Mouse (Mus musculus) G1E (cell line): ENCODE measurements around the gene Maml3. TPM values are rescaled to one million over a fixed set of nuclear protein-coding genes. Genes with fewer than 3 reads are reported as not detected.

Experiments
- ATAC-seq: 2 replicates; pipeline ENCODE4 v1.8.0; 2016; ENCODE audit warnings: mild to moderate bottlenecking; ENCODE audit not compliant: insufficient number of reproducible peaks, poor library complexity, low FRiP score, severe bottlenecking; ENCODE audit errors: extremely low read depth
- DNase-seq: peaks from one replicate; pipeline ENCODE4 v3.0.0; 2012; ENCODE audit warnings: low spot score
- H3K27me3 ChIP-seq: 2 replicates; pipeline ENCODE4 v1.6.1; 2012; ENCODE audit warnings: mild to moderate bottlenecking, low read length, inconsistent platforms; ENCODE audit not compliant: insufficient read depth
- H3K36me3 ChIP-seq: replicated peaks from 2 replicates; pipeline ENCODE3; 2012; ENCODE audit warnings: mild to moderate bottlenecking, inconsistent platforms
- H3K4me1 ChIP-seq: 2 replicates; pipeline ENCODE4 v1.6.1; 2012; ENCODE audit warnings: low read depth, low read length, inconsistent platforms, mixed read lengths; ENCODE audit not compliant: insufficient read depth
- H3K4me3 ChIP-seq: 2 replicates; pipeline ENCODE4 v1.5.1; 2012; ENCODE audit warnings: low read depth, mild to moderate bottlenecking, inconsistent platforms, low read length, moderate library complexity, mixed read lengths
- H3K9me3 ChIP-seq: replicated peaks from 2 replicates; pipeline ENCODE4 v1.6.1; 2012; ENCODE audit warnings: inconsistent platforms
- CTCF ChIP-seq: IDR thresholded peaks from 2 replicates; pipeline ENCODE4 v1.5.1; 2012; ENCODE audit warnings: low read depth, low read length, inconsistent platforms, mixed read lengths
- GATA1 ChIP-seq: IDR thresholded peaks from 2 replicates; pipeline ENCODE4 v1.6.1; 2012; ENCODE audit warnings: borderline replicate concordance, low read length, inconsistent platforms, mixed read lengths
- GATA2 ChIP-seq: IDR thresholded peaks from 2 replicates; pipeline ENCODE4 v1.6.1; 2012; ENCODE audit warnings: low read depth, low read length, inconsistent platforms, borderline replicate concordance
- POLR2AphosphoS5 ChIP-seq: IDR thresholded peaks from 2 replicates; pipeline ENCODE4 v1.6.1; 2012; ENCODE audit warnings: low read depth, low read length, inconsistent platforms; ENCODE audit not compliant: insufficient replicate concordance
- TAL1 ChIP-seq: conservative IDR thresholded peaks from 2 replicates; pipeline ENCODE4 v1.6.1; 2012; ENCODE audit warnings: low read depth, low read length, inconsistent platforms, mixed read lengths
- polyA plus RNA-seq: library from polyadenylated mRNA; stranded (reverse); fragments of >175 nt; gene quantifications from 2 replicates; pipeline ENCODE4 v1.2.3, GENCODE M21; 2012
- total RNA-seq, 2 experiments: library from RNA; stranded (forward) in 1 of 2; stranded (reverse) in 1 of 2; fragments of 200-1000 nt in 1 of 2; fragments of >200 nt in 1 of 2; fragmentation: Nextera tagmentation in 1 of 2; gene quantifications; 2 replicates each; pipeline ENCODE4 v1.2.3; 2014 to 2017

Gene Maml3
- total and polyA plus RNA-seq, 3 experiments = 0.01 to 0.49 TPM; not detected in 1

DNA sequence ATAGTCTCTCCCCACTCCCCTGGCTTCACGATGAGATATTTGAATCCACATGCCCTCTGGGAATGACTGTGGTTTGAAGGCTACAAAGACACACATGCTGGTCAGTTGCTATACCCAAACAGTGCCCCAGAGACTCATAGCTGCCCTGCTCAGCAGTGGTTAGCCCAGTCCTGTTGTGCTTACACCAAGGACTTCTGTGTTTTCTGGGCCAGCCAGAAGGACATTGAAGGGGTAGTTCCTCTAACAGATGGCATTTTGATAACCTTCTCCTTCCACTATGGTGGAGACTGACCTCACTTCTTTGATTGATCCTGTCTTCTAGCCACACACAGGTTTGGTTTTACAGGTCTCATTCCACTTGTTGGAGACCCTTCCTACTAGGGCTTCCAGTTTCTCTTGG, 189.5 kb downstream of the Maml3 start:
- no peaks in the 10 kb centered on the region for H3K9me3 ChIP-seq
- TF ChIP-seq GATA2 (no peak), GATA1 (no peak), TAL1 (no peak), CTCF (no peak), POLR2AphosphoS5 (no peak)
- ATAC-seq (no peak), DNase-seq (no peak)
- no peak overlapping the region for H3K4me3 ChIP-seq
- no peaks in the 10 kb centered on the region for H3K4me1 ChIP-seq
- H3K27me3 ChIP-seq = no peaks in the 10 kb centered on the region
- H3K36me3 ChIP-seq = no peaks in the 10 kb centered on the region

DNA sequence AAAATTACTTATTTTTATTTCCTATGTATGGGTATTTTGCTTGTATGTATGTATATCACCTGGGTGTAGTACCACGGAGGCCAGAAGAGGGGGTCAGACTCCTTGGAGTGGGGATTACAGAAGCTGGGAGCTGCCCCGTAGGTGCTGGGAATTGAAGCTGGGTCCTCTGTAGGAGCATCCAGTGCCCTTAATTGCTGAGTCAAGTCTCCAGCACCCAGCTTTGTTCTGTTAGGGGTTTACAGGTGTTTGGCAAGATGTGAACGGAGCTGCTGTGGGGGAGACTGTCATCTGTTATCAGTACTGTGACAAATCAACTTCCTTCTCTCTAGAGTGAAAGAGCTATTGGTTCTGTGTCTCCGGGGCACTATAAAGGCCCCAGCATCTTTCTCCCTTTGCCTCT, 190.0 kb downstream of the Maml3 start:
- no peak for TF ChIP-seq POLR2AphosphoS5
- no peak for TF ChIP-seq GATA2
- TF ChIP-seq TAL1 = no peak
- no peak for TF ChIP-seq GATA1
- no peak for TF ChIP-seq CTCF
- H3K36me3 ChIP-seq = no peaks in the 10 kb centered on the region
- ATAC-seq = no peak
- H3K9me3 ChIP-seq = no peaks in the 10 kb centered on the region
- no peaks in the 10 kb centered on the region for H3K27me3 ChIP-seq
- no peak overlapping the region for H3K4me3 ChIP-seq
- no peak for DNase-seq
- H3K4me1 ChIP-seq = no peaks in the 10 kb centered on the region

DNA sequence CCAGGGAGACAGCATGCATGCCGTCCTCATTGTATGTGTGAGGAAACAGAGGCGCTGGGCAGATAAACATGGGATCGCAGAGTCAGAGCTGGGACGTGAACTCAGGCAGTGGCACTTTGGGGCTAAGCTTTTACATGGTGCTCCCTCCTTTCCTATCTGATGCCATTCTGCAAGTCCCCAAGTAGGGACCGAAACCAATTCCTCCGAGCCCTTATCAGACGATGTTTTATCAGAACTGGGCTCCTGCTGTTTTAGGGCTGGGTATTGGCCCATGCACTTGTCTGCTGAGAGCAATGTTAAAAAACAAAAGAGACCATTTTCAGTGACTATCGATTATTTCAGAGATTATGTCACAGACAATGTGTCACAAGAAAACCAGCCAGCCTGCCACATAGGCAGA, 191.4 kb downstream of the Maml3 start:
- ATAC-seq (no peak), DNase-seq (no peak)
- no peaks in the 10 kb centered on the region for H3K27me3 ChIP-seq
- no peak overlapping the region for H3K4me3 ChIP-seq
- no peaks in the 10 kb centered on the region for H3K9me3 ChIP-seq
- H3K4me1 ChIP-seq = no peaks in the 10 kb centered on the region
- H3K36me3 ChIP-seq = no peaks in the 10 kb centered on the region
- TF ChIP-seq POLR2AphosphoS5 (no peak), CTCF (no peak), GATA1 (no peak), GATA2 (no peak), TAL1 (no peak)

DNA sequence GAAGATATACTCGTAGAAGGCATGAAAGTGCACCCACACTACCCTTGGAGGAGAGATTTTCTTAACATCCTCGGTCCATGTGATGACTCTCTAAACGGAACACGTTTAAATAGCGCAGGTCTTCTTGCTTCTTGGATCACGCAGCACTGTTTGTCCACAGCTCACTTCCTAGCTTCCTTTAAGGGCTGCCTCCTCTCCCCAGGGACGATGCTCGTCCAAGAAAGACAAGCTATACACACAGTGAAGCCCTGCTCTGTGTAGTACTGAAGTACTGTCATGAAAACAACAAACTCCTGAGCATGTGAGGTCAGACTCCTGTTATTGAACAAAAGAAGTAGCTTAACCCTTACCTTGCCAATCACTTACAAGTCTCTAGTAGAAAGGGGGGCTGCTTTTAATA, 192.7 kb downstream of the Maml3 start:
- no peaks in the 10 kb centered on the region for H3K9me3 ChIP-seq
- H3K36me3 ChIP-seq = no peaks in the 10 kb centered on the region
- no peak for ATAC-seq
- DNase-seq = no peak
- no peak for TF ChIP-seq CTCF
- TF ChIP-seq GATA1 = no peak
- H3K4me1 ChIP-seq = no peaks in the 10 kb centered on the region
- H3K27me3 ChIP-seq = no peaks in the 10 kb centered on the region
- no peak overlapping the region for H3K4me3 ChIP-seq

DNA sequence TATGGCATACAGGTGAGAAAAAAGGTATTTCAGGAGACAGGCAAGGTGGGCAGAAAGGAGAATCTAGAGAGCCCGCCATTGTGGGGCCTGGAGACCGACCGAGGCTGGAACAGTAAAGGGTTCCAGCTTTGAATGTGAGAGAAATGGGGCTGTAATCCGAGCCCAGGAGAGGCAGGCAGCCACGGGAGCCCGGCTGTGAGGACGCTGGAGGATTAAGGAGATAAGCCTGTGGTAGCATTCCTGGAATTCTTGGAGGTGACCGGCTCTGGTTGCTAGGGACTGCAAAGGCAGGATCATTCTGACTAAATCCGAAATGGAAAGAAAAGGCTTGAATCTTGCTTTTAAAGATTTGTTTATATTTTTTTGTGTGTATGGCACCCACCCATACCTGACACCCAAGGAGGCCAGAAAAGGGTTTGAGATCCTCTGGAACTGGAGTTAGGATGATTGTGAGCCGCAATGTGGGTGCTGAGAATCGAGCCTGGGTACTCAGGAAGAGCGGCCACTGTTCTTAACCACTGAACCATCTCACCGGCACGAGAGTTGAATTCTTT, 196.4 kb downstream of the Maml3 start:
- no peaks in the 10 kb centered on the region for H3K36me3 ChIP-seq
- H3K4me1 ChIP-seq = no peaks in the 10 kb centered on the region
- H3K9me3 ChIP-seq = no peaks in the 10 kb centered on the region
- no peak for TF ChIP-seq CTCF
- TF ChIP-seq GATA1 = no peak
- no peak for TF ChIP-seq GATA2
- no peak for TF ChIP-seq POLR2AphosphoS5
- no peak for TF ChIP-seq TAL1
- DNase-seq (no peak), ATAC-seq (no peak)
- no peak overlapping the region for H3K4me3 ChIP-seq
- H3K27me3 ChIP-seq = no peaks in the 10 kb centered on the region

DNA sequence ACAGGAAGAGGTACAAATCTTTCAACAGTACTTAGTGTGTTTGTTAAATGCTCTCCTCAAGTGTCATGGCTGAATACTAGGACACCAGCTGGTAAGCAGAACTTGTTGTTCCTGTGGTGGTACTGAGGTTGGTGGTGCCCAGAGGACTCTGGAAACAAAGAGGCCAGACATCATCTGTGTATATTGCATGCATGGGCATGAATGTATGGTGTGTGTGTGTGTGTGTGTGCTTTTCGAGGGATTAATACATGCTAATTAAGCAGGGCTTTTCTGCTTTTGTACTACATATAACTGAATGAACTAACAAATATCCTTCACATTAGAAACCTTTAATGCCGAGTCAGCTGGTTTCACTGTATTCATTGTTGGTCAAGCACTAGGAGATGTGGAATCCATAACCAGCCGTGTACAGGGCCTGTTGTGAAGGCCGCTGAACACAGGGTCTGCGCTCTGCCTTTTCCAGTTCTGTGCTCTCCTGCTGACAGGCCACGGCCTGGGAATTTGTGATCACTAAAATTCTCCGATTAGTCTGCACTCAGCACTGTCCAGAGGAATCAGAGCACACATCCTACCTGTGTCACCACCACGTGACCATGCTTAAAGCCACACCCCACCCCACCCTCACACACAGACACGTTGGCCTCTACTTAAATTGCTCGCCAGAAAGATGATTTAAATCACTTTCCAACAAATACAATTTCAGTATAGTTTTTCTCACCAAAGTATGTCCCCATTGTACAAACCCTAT, 197.6 kb downstream of the Maml3 start:
- H3K4me3 ChIP-seq = no peak overlapping the region
- H3K27me3 ChIP-seq = no peaks in the 10 kb centered on the region
- DNase-seq (no peak), ATAC-seq (no peak)
- H3K36me3 ChIP-seq = no peaks in the 10 kb centered on the region
- TF ChIP-seq GATA2 (no peak), TAL1 (no peak)
- no peaks in the 10 kb centered on the region for H3K9me3 ChIP-seq
- no peaks in the 10 kb centered on the region for H3K4me1 ChIP-seq

GRCm38 (mm10) chr3:51905903-51906302, 199.0 kb downstream of the Maml3 start:
- no peaks in the 10 kb centered on the region for H3K36me3 ChIP-seq
- ATAC-seq (no peak), DNase-seq (no peak)
- no peaks in the 10 kb centered on the region for H3K9me3 ChIP-seq
- H3K4me3 ChIP-seq = no peak overlapping the region
- no peaks in the 10 kb centered on the region for H3K27me3 ChIP-seq
- H3K4me1 ChIP-seq = no peaks in the 10 kb centered on the region
- no peak for TF ChIP-seq CTCF
- no peak for TF ChIP-seq GATA2
- no peak for TF ChIP-seq GATA1
- TF ChIP-seq TAL1 = no peak
